Mouse (Mus musculus): ENCODE results near the gene Efcab3.

DNA sequence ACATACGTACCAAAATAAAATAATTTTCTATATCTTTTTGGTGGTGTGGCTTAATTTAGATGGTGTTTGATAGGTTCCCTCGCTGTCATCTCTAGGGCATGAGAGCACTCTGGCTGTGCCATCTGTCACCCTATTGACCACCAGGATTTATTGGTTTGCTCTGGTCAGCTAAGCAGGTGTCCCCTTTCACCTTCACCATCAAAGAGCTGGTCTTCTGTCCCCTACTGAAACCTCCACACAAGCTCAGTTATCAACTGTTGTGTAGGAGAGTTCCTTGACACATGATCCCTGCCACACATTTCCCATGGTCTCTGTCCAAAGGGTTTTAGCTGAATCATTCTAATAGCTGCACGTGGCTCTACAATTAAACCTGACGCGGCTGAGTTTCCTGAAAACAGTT, 77.7 kb downstream of the Efcab3 start:
- no peak for TF ChIP-seq CTCF (IDR thresholded peaks at IDR 0.05; ENCODE audit: low read depth)
- TF ChIP-seq EP300 (optimal IDR thresholded peaks at IDR 0.05), result no peak
